Mouse (Mus musculus) embryonic fibroblast, embryonic 13.5 days (primary cell): ENCODE measurements around the gene Olfr1423. TPM values are rescaled to one million over a fixed set of nuclear protein-coding genes. Genes with fewer than 3 reads are reported as not detected.
"Not testable (repeated sequence)": the region's sequence is repeated elsewhere in the genome, so short reads cannot be mapped to it uniquely, and the experiment has no call there.

Experiments
- H3K27ac ChIP-seq: 2 replicates; pipeline ENCODE4 v1.5.1; 2012; ENCODE audit warnings: low read length, control low read depth, inconsistent platforms; ENCODE audit not compliant: insufficient read depth
- H3K4me1 ChIP-seq: 2 replicates; pipeline ENCODE4 v1.6.1; 2011; ENCODE audit warnings: low read length; ENCODE audit not compliant: control insufficient read depth, insufficient read depth
- H3K4me3 ChIP-seq: 2 replicates; pipeline ENCODE4 v1.5.1; 2011; ENCODE audit warnings: mild to moderate bottlenecking, control low read depth, low read length; ENCODE audit not compliant: insufficient read depth
- CTCF ChIP-seq: IDR thresholded peaks from 2 replicates; pipeline ENCODE4 v1.5.1; 2011; ENCODE audit warnings: mild to moderate bottlenecking, control low read depth, low read length, moderate library complexity, borderline replicate concordance; ENCODE audit not compliant: insufficient read depth
- POLR2A ChIP-seq: IDR thresholded peaks from 2 replicates; pipeline ENCODE4 v1.6.1; 2011; ENCODE audit warnings: low read depth, mild to moderate bottlenecking, control low read depth, low read length, moderate library complexity
- polyA plus RNA-seq: library from polyadenylated mRNA; stranded (reverse); fragments of >200 nt; gene quantifications from 2 replicates; pipeline ENCODE4 v1.2.4, GENCODE M21; 2011; ENCODE audit warnings: low read depth; ENCODE audit not compliant: missing spikeins, insufficient read length

The Olfr1423 gene
- polyA plus RNA-seq, 1 experiment, result not detected

- Histone ChIP-seq H3K4me1 (no peaks in the 10 kb centered on the region), H3K27ac (no peak overlapping the region), H3K4me3 (no peak overlapping the region)
- TF ChIP-seq CTCF (no peak), POLR2A (no peak)
Measured at GRCm38 (mm10) chr19:11994703-11995431, 46.2 kb downstream of the Olfr1423 start.

- no peak overlapping the region for H3K4me3 ChIP-seq
- TF ChIP-seq POLR2A (no peak), CTCF (no peak)
- H3K4me1 ChIP-seq, result no peaks in the 10 kb centered on the region
- no peak overlapping the region for H3K27ac ChIP-seq
Measured at GRCm38 (mm10) chr19:11992441-11993029, 48.6 kb downstream of the Olfr1423 start.

DNA sequence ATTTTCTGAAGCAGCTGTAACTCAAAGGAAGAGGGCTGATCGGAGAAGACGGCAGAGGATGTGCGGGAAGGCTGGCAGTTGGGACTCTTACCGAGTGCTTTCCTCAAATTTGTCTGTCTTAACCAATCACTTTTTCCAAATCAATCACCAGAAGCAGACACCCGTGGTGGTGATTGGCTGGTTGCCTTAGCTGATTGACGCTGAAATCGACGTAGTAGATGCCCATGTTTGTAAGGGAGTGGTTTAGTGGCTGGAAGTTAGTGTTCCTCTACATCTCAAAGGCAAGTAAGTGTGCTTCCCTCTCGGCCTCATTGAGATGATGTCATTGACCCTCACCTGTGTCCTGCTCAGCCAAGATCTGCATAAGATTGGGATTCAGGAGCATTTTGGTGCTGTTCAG, 49.1 kb downstream of the Olfr1423 start:
- Histone ChIP-seq H3K27ac (no peak overlapping the region), H3K4me1 (no peaks in the 10 kb centered on the region), H3K4me3 (no peak overlapping the region)
- TF ChIP-seq POLR2A (no peak), CTCF (no peak)

DNA sequence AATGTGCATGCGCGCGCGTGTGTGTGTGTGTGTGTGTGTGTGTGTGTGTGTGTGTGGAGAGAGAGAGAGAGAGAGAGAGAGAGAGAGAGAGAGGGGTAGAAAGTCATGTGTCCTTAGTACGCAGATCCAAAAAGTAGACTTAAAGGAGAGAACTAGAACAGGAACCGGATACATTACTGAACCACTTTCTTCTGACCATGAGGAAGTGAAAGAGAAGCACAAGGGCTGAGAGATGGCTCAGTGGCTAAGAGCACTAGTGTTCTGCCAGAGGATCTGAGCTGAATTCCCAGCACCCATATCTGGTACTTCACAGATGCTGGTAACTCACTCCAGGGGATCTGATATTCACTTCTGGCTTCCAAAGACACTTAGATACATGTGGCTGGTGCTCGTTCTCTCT, 51.8 kb downstream of the Olfr1423 start:
- no peak for TF ChIP-seq CTCF
- TF ChIP-seq POLR2A, result no peak
- H3K4me1 ChIP-seq, result no peaks in the 10 kb centered on the region

GRCm38 (mm10) chr19:11987841-11988240, 53.3 kb downstream of the Olfr1423 start:
- H3K4me3 ChIP-seq, result no peak overlapping the region
- H3K4me1 ChIP-seq, result no peaks in the 10 kb centered on the region
- no peak for TF ChIP-seq CTCF
- no peak for TF ChIP-seq POLR2A
- H3K27ac ChIP-seq, result no peak overlapping the region

More for the DNA sequence above, 51.8 kb downstream of the Olfr1423 start:
- H3K4me3 ChIP-seq, result no peak overlapping the region
- no peak overlapping the region for H3K27ac ChIP-seq

- H3K4me1 ChIP-seq, H3K4me3 ChIP-seq, H3K27ac ChIP-seq: not testable (repeated sequence)
Measured at GRCm38 (mm10) chr19:11984614-11985013, 56.5 kb downstream of the Olfr1423 start.

Other genes with a start within 250 kb of the Olfr1423 start
- gene Stx3, start 221.9 kb downstream of the Olfr1423 start, polyA plus RNA-seq, result 10.4 and 14.8 TPM in 2 replicates
- not detected in 2 replicates for gene Olfr1417, start 202.1 kb downstream of the Olfr1423 start, polyA plus RNA-seq
- not detected in 2 replicates for gene Olfr1418, start 180.3 kb downstream of the Olfr1423 start, polyA plus RNA-seq
- not detected in 2 replicates for gene Olfr1419, start 166.2 kb downstream of the Olfr1423 start, polyA plus RNA-seq
- not detected in 2 replicates for gene Olfr1420, start 154.8 kb downstream of the Olfr1423 start, polyA plus RNA-seq
- gene Patl1, start 128.9 kb downstream of the Olfr1423 start, polyA plus RNA-seq, result 23.5 and 26.1 TPM in 2 replicates
- gene Osbp, start 75.4 kb downstream of the Olfr1423 start, polyA plus RNA-seq, result 49.4 and 54.4 TPM in 2 replicates
- not detected in 2 replicates for gene Olfr1424, start 21.4 kb upstream of the Olfr1423 start, polyA plus RNA-seq
- gene Olfr1425, start 36.4 kb upstream of the Olfr1423 start, polyA plus RNA-seq, result not detected in 2 replicates
- gene Olfr1426, start 50.7 kb upstream of the Olfr1423 start, polyA plus RNA-seq, result not detected in 2 replicates
- gene Olfr1427, start 62.0 kb upstream of the Olfr1423 start, polyA plus RNA-seq, result not detected in 2 replicates
- not detected in 2 replicates for gene Olfr1428, start 74.6 kb upstream of the Olfr1423 start, polyA plus RNA-seq
- gene Olfr76, start 81.9 kb upstream of the Olfr1423 start, polyA plus RNA-seq, result not detected in 2 replicates
- gene Olfr1555-ps1, start 128.8 kb upstream of the Olfr1423 start, polyA plus RNA-seq, result not detected in 2 replicates
- gene Olfr1431, start 159.3 kb upstream of the Olfr1423 start, polyA plus RNA-seq, result not detected in 2 replicates
- gene Olfr1432, start 191.3 kb upstream of the Olfr1423 start, polyA plus RNA-seq, result not detected in 2 replicates
- gene Olfr262, start 200.3 kb upstream of the Olfr1423 start, polyA plus RNA-seq, result not detected in 2 replicates
- not detected in 2 replicates for gene Olfr235, start 219.7 kb upstream of the Olfr1423 start, polyA plus RNA-seq
- gene Olfr1434, start 238.5 kb upstream of the Olfr1423 start, polyA plus RNA-seq, result not detected in 2 replicates